Mouse (Mus musculus): ENCODE measurements around the gene Arnt. TPM values are rescaled to one million over a fixed set of nuclear protein-coding genes. Genes with fewer than 3 reads are reported as not detected.
"Not testable (repeated sequence)": the region's sequence is repeated elsewhere in the genome, so short reads cannot be mapped to it uniquely, and the experiment has no call there.

The Arnt gene
- polyA plus RNA-seq, 1 experiment from 2014 or later, result 25.9 TPM

GRCm38 (mm10) chr3:95433301-95433915 lies 780 bp upstream of the Arnt start:
- 70% methylated on average over 10 of the region's 10 CpGs for WGBS
- Histone ChIP-seq H3K27me3 (no peaks in the 10 kb centered on the region), H3K9me3 (no peaks in the 10 kb centered on the region), H3K9ac (replicated peaks) (peak overlapping the region; percentile 84; the same call in 1 of the 2 replicates), H3K4me1 (peaks cover 24% of the 10 kb centered on the region), H3K27ac (replicated peaks) (peak overlapping the region; percentile 81; the same call in 1 of the 2 replicates), H3K4me2 (replicated peaks) (peak overlapping the region; percentile 70), H3K36me3 (peaks cover 9% of the 10 kb centered on the region; the same call in 1 of the 2 replicates), H3K4me3 (peak overlapping the region; percentile 92)
- ATAC-seq (replicated peaks), result no peak

- Histone ChIP-seq H3K36me3 (peaks cover 9% of the 10 kb centered on the region; the same call in 1 of the 2 replicates), H3K4me2 (replicated peaks) (peak overlapping the region; percentile 70), H3K4me1 (peaks cover 24% of the 10 kb centered on the region), H3K27me3 (no peaks in the 10 kb centered on the region), H3K4me3 (peak overlapping the region; percentile 92), H3K27ac (replicated peaks) (peak overlapping the region; percentile 81; the same call in 1 of the 2 replicates), H3K9ac (replicated peaks) (peak overlapping the region; percentile 84), H3K9me3 (no peaks in the 10 kb centered on the region)
- no peak for ATAC-seq (replicated peaks)
- WGBS, result 2% methylated on average over 7 of the region's 7 CpGs
Measured at GRCm38 (mm10) chr3:95434983-95435370, 789 bp downstream of the Arnt start.

GRCm38 (mm10) chr3:95435561-95435960 lies 1.4 kb downstream of the Arnt start:
- Histone ChIP-seq H3K36me3 (peaks cover 9% of the 10 kb centered on the region; the same call in 1 of the 2 replicates), H3K9me3 (no peaks in the 10 kb centered on the region), H3K27me3 (no peaks in the 10 kb centered on the region), H3K4me3 (peak overlapping the region; percentile 92), H3K9ac (replicated peaks) (no peak overlapping the region), H3K4me1 (peaks cover 24% of the 10 kb centered on the region), H3K27ac (replicated peaks) (no peak overlapping the region), H3K4me2 (replicated peaks) (peak overlapping the region; percentile 70)
- 66% methylated on average over 1 of the region's 1 CpGs for WGBS
- ATAC-seq (replicated peaks), result no peak

- not testable (repeated sequence) for H3K36me3 ChIP-seq; H3K4me2 ChIP-seq (replicated peaks); H3K4me3 ChIP-seq; H3K27me3 ChIP-seq; H3K9ac ChIP-seq (replicated peaks); H3K27ac ChIP-seq (replicated peaks); H3K9me3 ChIP-seq; ATAC-seq (replicated peaks)
- WGBS, result 93% methylated on average over 4 of the region's 4 CpGs
- peaks cover 23% of the 10 kb centered on the region for H3K4me1 ChIP-seq
Measured at GRCm38 (mm10) chr3:95438636-95439035, 4.4 kb downstream of the Arnt start.

- Histone ChIP-seq H3K4me2 (replicated peaks) (no peak overlapping the region), H3K4me1 (peaks cover 21% of the 10 kb centered on the region), H3K9me3 (no peaks in the 10 kb centered on the region), H3K9ac (replicated peaks) (no peak overlapping the region), H3K36me3 (peaks cover 9% of the 10 kb centered on the region; the same call in 1 of the 2 replicates), H3K27me3 (no peaks in the 10 kb centered on the region), H3K27ac (replicated peaks) (no peak overlapping the region), H3K4me3 (no peak overlapping the region)
- no peak for ATAC-seq (replicated peaks)
Measured at GRCm38 (mm10) chr3:95439670-95440069, 5.5 kb downstream of the Arnt start.

GRCm38 (mm10) chr3:95442406-95443117 lies 8.4 kb downstream of the Arnt start:
- 91% methylated on average over 5 of the region's 5 CpGs for WGBS
- Histone ChIP-seq H3K4me1 (no peaks in the 10 kb centered on the region), H3K4me2 (replicated peaks) (no peak overlapping the region), H3K27ac (replicated peaks) (no peak overlapping the region), H3K36me3 (peaks cover 7% of the 10 kb centered on the region; the same call in 1 of the 2 replicates), H3K9ac (replicated peaks) (no peak overlapping the region), H3K9me3 (no peaks in the 10 kb centered on the region), H3K4me3 (no peak overlapping the region), H3K27me3 (no peaks in the 10 kb centered on the region)
- no peak for ATAC-seq (replicated peaks)

- Histone ChIP-seq H3K4me3 (no peak overlapping the region), H3K9me3 (no peaks in the 10 kb centered on the region), H3K4me1 (no peaks in the 10 kb centered on the region), H3K4me2 (replicated peaks) (no peak overlapping the region), H3K36me3 (peaks cover 6% of the 10 kb centered on the region; the same call in 1 of the 2 replicates), H3K27me3 (no peaks in the 10 kb centered on the region), H3K27ac (replicated peaks) (no peak overlapping the region), H3K9ac (replicated peaks) (no peak overlapping the region)
- no peak for ATAC-seq (replicated peaks)
- WGBS, result 79% methylated on average over 4 of the region's 4 CpGs
Measured at GRCm38 (mm10) chr3:95445311-95445710, 11.1 kb downstream of the Arnt start.

GRCm38 (mm10) chr3:95450408-95450807 lies 16.2 kb downstream of the Arnt start:
- Histone ChIP-seq H3K4me3 (no peak overlapping the region), H3K4me2 (replicated peaks) (no peak overlapping the region), H3K9me3 (no peaks in the 10 kb centered on the region), H3K36me3 (peaks cover 26% of the 10 kb centered on the region), H3K9ac (replicated peaks) (no peak overlapping the region), H3K4me1 (no peaks in the 10 kb centered on the region), H3K27ac (replicated peaks) (no peak overlapping the region), H3K27me3 (no peaks in the 10 kb centered on the region)
- no peak; the same call in 1 of the 2 replicates for ATAC-seq (replicated peaks)
- WGBS, result 45% methylated on average over 1 of the region's 1 CpGs

GRCm38 (mm10) chr3:95450915-95451314 lies 16.7 kb downstream of the Arnt start:
- no peaks in the 10 kb centered on the region for H3K27me3 ChIP-seq
- no peak for ATAC-seq (replicated peaks)
- H3K4me1 ChIP-seq, result no peaks in the 10 kb centered on the region
- 97% methylated on average over 3 of the region's 3 CpGs for WGBS
- no peak overlapping the region for H3K4me3 ChIP-seq
- H3K27ac ChIP-seq (replicated peaks), result no peak overlapping the region
- H3K36me3 ChIP-seq, result peaks cover 26% of the 10 kb centered on the region
- H3K4me2 ChIP-seq (replicated peaks), result no peak overlapping the region
- no peak overlapping the region for H3K9ac ChIP-seq (replicated peaks)
- no peaks in the 10 kb centered on the region for H3K9me3 ChIP-seq

- H3K27ac ChIP-seq (replicated peaks), result no peak overlapping the region
- H3K27me3 ChIP-seq, result no peaks in the 10 kb centered on the region
- 99% methylated on average over 5 of the region's 5 CpGs for WGBS
- no peaks in the 10 kb centered on the region for H3K9me3 ChIP-seq
- H3K4me1 ChIP-seq, result no peaks in the 10 kb centered on the region
- H3K4me3 ChIP-seq, result no peak overlapping the region
- ATAC-seq (replicated peaks), result no peak
- no peak overlapping the region for H3K4me2 ChIP-seq (replicated peaks)
- peaks cover 19% of the 10 kb centered on the region for H3K36me3 ChIP-seq
- no peak overlapping the region for H3K9ac ChIP-seq (replicated peaks)
Measured at GRCm38 (mm10) chr3:95456367-95456766, 22.2 kb downstream of the Arnt start.

GRCm38 (mm10) chr3:95457758-95458157 lies 23.6 kb downstream of the Arnt start:
- Histone ChIP-seq H3K27me3 (no peaks in the 10 kb centered on the region), H3K4me1 (no peaks in the 10 kb centered on the region), H3K36me3 (peaks cover 19% of the 10 kb centered on the region), H3K9ac (replicated peaks) (no peak overlapping the region), H3K4me2 (replicated peaks) (no peak overlapping the region), H3K27ac (replicated peaks) (no peak overlapping the region), H3K9me3 (no peaks in the 10 kb centered on the region), H3K4me3 (no peak overlapping the region)
- ATAC-seq (replicated peaks), result no peak
- WGBS, result 84% methylated on average over 3 of the region's 3 CpGs

GRCm38 (mm10) chr3:95459381-95459780 lies 25.2 kb downstream of the Arnt start:
- Histone ChIP-seq H3K27me3 (no peaks in the 10 kb centered on the region), H3K36me3 (peaks cover 7% of the 10 kb centered on the region; the same call in 1 of the 2 replicates), H3K4me3 (no peak overlapping the region), H3K27ac (replicated peaks) (no peak overlapping the region), H3K4me1 (no peaks in the 10 kb centered on the region), H3K9ac (replicated peaks) (no peak overlapping the region), H3K9me3 (no peaks in the 10 kb centered on the region), H3K4me2 (replicated peaks) (no peak overlapping the region)
- 86% methylated on average over 1 of the region's 1 CpGs for WGBS
- no peak for ATAC-seq (replicated peaks)

Data from forebrain, embryonic 15.5 days (tissue).